Mouse (Mus musculus) CD4-positive helper T cell, adult 2 months (primary cell): ENCODE data around the gene B230104I21Rik.

ENCODE experiments used
- DNase-seq: peaks from one replicate; pipeline ENCODE4 v3.0.0-alpha.2; 2012; ENCODE audit warnings: low read depth, missing footprints, low spot score

Gene B230104I21Rik

DNA sequence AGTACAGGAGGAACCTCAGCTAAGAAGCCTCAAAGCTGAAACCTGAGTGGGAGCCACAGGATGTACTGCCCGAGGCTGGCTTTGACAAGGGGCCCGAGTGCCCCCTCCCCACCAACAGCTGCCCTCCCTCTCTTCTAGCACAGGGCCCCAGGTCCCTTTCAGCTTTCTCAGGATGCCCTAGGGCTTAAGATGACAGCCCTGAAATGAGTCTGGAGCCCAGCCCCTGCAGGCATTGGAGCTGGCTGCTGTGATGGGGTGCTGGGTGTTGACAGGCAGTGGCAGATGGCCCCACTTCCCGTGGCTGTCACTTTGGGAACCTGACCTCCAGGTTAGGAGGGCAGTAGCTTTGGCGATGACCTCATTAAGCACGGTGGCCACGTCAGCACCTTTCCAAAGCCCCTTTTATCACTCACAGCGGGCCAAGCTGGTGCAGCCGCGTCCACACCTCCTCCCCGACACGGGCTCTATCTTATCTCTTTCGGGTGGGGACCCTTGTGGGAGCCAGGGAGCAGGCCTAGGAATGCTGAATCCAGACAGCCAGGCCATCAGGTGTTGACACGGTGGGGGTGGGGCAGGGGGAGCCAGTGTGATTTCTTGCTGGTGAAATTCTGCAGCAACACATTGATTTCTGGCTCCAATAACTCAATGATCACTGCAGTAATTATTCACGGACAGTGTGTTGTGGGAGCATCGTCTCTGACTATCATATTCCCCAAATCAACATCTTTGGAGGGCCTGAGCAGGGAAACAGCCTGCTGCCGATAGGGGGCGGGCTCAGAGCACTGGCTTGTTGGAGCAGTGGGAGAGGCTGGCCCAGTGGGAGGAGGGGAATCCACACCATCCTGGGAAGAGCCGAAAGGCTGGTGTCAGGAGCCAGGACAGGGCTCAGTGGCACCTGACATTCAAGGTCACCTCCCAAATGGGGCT, 57.5 kb downstream of the B230104I21Rik start:
- DNase-seq: no peak

DNA sequence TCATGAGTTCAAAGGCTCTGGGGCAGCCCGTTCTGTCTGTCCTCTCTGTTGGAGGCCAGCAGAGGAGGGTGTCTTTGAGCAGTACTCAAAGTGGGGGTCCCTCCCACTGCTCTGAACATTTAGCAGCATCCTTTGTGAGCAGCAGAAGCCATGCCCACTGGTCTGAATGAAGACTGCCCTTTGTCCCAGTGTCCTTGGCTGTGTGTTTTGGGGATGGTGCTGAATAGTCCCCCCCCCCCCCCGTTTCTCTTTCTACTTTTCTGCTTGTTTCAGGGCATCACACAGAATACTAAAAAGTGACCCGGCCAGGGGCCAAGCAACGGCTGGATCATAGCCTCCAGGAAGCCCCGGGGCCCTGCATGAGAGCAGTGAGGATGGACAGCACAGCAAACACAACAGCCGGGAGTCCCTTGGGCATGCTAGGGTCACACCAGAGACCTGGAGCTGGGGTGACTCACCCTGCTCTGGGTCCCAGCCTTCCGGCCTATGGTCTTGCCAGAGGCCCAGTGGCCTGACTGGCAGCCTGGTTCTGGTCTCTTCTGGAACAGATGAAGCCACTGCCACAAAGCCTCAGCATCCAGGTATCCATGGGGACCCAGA, 58.3 kb downstream of the B230104I21Rik start:
- no peak for DNase-seq

DNA sequence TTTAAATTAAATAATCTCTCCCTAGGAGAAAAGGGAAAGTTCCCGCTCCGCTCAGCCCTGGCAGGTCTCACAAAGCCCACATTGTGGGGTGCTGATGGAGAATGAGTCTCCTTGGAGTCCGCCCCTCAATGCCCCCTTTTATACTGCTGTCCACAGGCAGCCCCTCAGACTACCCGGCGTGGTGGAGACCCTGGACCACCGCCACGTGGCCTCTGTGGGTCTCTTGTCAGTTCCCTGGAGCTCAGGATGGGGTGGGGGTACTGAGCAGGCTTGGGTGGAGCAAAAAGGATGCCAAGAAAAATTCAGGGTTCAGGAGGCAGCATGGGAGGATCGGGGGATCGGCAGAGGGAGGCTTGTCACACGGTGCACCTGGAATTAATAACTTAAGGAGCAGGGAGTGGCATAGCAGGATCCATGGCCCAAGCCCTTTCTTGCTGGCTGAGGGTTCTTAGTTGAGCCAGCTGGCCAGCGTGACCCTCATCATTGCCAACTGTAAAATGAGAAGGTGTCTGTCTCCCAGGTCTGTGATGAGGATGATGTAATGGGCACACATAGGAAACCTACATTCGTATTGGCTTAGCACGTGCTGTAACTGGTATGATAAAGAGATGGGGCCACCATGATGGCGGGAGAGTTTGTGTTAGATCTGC, 60.9 kb downstream of the B230104I21Rik start:
- DNase-seq: no peak
